Mouse (Mus musculus) G1E-ER4 (cell line): ENCODE data around the gene Zfp316. TPM values are rescaled to one million over a fixed set of nuclear protein-coding genes. Genes with fewer than 3 reads are reported as not detected.

Source experiments
- GATA1 ChIP-seq: IDR thresholded peaks from one replicate; pipeline ENCODE4 v1.8.0; 2012; ENCODE audit warnings: low read length, inconsistent platforms
- polyA plus RNA-seq: library from polyadenylated mRNA; stranded (reverse); fragments of >175 nt; gene quantifications from 2 replicates; pipeline ENCODE4 v1.2.3, GENCODE M21; 2012

The Zfp316 gene
- polyA plus RNA-seq, 1 experiment: 11.0 TPM

DNA sequence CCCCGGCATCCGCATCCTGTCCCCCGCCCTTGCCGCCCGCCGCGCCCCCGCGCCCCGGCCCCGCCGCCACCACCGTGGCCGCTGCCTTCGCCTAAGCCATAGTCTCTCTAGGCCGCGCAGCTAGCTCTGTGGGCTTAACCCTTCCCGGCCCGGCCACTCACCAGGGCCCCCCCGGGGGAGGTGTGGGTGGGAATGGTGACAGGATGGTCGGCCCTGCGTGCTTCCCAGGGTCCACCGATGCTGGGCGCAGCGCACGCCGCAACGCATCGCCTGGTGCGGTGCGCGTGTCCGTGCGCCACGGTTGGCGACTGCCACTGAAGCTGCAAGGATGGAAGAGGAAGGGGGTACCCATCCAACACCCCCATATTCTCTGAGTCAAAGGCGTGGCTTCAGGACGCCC, 23.6 kb upstream of the Zfp316 start, which contains the start of gene Zfp853:
Gene Zfp853 (minus strand): TSS at position 220 of the 400 bp plus-strand sequence.
- TF ChIP-seq GATA1: no peak

DNA sequence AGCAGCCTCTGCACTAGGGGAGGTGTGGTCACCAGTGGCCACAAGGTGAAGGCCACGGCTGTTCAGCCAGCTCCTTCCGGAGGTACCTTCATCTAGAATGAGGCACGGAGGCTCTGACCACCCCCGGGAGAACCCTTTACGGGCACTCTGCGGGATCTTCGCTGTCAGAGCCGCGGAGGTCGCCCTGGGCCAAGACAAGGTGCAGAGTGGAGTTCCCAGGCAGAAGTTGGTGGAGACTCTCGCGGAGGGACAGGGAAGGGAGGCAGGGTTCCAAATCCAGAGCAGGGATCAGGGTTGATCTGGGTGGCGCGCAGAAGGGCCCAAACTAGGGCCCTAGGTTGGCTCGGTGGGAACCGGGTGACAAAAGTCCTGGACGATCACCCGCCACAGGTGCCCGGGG, 23.1 kb upstream of the Zfp316 start:
- TF ChIP-seq GATA1: no peak

GRCm38 (mm10) chr5:143289299-143289698, 19.5 kb upstream of the Zfp316 start:
- TF ChIP-seq GATA1: no peak

DNA sequence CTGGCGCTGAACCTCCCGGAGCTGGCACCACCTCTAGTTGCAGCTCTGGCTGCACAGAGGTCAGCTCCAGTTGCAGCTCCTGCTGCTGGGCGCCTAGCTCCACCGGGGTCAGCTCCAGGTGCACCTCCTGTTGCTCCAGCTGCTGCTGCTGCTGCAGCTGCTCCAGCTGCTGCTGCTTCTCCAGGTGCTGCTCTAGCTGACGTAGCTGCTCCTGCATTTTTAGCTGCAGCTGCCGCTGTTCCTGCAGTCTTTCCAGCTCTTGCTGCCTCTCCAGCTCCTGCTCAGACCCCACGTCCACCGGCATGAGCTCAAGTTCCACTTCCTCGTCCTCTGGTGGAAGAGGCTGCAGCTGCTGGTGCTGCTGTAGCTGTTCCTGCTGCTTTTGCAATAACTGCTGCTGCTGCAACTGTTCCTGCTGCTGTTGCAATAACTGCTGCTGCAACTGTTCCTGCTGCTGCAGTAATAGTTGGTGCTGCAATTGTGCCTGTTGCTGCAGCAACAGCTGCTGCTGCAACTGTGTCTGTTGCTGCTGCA, 18.6 kb upstream of the Zfp316 start:
- TF ChIP-seq GATA1: no peak

DNA sequence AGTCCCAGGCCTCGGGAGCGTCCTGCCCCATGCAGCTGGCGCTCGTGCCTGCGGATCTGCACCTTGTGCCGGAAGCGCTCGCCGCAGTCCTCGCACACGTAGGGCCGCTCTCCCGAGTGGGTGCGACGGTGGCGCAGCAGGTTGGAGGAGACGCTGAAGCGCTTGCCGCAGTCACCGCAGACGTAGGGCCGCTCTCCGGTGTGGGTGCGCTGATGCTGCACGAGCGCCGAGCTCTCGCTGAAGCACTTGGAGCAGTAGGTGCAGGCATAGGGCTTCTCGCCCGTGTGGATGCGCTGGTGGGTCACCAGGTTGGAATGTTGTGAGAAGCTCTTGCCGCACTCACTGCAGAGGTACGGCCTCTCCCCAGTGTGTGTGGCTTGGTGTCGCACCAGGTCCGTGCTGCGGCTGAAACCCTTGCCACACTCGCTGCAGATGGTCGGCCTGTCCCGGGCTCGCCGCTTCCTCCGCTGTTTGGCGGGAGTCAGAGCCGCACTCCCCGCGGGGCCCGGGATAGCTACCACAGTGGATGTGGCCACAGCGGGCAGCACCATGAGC, 18.0 kb upstream of the Zfp316 start:
- TF ChIP-seq GATA1: no peak

- TF ChIP-seq GATA1: no peak
Observed at GRCm38 (mm10) chr5:143284762-143285161, 14.9 kb upstream of the Zfp316 start.

- TF ChIP-seq GATA1: no peak
Observed at GRCm38 (mm10) chr5:143279247-143279646, 9.4 kb upstream of the Zfp316 start.

DNA sequence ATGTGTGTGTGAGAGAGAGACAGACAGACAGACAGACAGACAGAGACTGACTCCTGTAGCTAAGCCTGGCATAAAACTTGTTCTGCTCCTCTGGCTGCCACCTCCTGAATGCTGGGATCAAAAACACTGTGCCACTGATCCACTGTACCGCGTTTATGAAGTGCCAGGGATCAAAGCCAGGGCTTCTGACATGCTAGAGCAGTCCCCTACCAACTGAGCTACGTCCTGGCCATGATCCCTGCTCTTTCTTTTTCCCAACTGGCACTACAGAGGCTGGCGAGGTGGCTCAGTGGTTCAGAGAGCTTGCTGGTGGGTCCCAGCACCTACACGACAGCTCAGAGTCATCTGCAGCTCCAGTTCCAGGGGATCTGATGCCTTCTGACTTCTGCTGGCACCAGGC, 5.9 kb upstream of the Zfp316 start:
- no peak for TF ChIP-seq GATA1

DNA sequence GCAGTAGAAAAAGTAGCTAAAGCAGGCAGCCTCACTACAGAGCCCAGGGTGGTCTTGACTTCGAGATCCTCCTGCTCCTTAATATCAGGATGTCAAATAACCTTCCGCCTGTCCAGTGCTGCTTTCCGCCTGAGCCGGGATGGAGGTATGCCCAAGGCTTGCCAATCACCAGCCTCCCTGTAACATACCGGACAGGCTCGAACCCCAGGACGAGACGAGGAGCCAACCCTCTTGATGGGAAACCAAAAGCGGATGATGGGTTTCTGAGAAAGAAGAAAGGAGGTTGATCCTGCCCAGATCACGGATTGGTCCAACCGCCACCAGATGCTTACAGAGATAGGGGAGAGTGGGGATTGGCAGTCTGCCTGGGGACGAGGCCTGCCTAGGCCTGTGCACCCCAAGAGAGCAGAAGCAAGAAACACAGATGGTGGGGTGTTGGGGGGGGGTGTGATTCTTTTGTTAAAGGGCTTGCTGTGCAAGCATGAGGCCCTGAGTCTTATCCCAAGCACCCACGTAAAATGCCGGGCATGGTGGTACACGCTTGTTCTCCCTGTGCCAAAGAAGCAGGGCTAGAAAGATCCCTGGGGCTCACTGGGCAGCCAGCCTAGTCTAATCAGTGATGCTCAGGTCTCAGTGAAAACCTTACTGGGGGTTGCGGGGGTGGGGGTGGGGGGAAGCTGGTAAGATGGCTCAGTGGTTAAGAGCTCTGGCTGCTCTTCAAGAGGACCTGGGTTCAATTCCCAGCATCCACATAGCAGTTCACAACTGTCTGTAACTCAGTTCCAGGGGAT, 2.9 kb upstream of the Zfp316 start:
- TF ChIP-seq GATA1: no peak

GRCm38 (mm10) chr5:143272108-143272507, 2.3 kb upstream of the Zfp316 start:
- peak; percentile 9 for TF ChIP-seq GATA1

GRCm38 (mm10) chr5:143271642-143272041, 1.8 kb upstream of the Zfp316 start:
- TF ChIP-seq GATA1: no peak

DNA sequence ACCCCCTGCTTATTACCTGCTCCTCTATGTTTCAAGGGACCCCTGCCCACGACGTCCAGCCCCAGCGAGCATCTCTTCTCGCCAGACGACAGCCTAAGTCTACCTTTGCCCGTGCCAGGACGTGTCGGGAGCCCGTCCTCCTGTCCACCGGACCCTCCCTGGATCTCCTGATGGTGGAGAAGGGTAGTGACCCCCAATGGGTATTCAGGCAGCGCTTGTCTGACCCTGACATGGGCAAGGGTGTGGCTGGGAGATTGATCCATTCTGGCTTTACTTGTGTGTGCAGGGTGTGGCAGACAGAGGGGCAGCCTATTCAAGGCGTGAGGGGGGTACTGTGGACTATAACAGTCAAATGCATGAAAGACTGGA, 313 bp upstream of the Zfp316 start:
- TF ChIP-seq GATA1: no peak

DNA sequence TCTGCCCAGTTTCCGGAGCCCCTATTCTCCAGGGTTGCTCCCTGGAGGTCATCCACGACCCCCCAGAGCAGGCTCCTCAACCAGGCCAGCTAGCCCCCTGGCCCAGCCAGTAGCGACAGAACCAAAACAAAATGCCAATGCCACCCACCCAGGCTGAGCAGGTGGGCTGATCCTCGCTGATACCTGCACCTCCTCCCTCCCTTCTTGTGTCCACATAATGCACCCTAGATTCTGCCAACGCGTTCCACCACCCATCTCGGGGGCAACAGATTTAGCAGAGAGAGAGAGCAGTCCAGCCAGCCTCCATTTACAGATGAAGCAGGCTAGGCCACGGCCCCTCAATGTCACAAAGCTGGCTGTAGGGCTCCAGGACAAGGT, 848 bp downstream of the Zfp316 start:
- no peak for TF ChIP-seq GATA1

- no peak for TF ChIP-seq GATA1
Observed at GRCm38 (mm10) chr5:143266794-143267193, 3.0 kb downstream of the Zfp316 start.

GRCm38 (mm10) chr5:143265409-143265808, 4.4 kb downstream of the Zfp316 start:
- TF ChIP-seq GATA1: no peak

GRCm38 (mm10) chr5:143264689-143265088, 5.1 kb downstream of the Zfp316 start:
- TF ChIP-seq GATA1: no peak

DNA sequence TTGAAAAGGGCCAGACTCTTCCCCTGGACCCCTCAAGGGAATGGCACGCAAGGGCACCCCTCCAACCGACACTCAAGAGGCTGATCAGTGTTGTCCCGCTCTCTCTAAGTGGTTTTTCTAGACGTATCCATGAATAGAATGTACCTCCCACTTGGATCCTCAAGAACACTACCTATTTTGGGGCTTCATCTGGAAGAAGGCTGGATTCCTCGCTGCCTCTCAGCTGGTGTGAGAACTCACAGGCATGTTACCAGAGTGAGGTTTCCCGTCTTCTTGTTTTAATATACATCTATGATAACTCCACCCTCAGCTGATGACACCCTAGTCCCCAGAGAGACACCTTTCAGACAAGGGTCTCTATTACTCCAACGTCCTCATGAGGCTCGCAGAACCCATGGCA, 8.2 kb downstream of the Zfp316 start:
- no peak for TF ChIP-seq GATA1
